Mouse (Mus musculus): ENCODE results near the gene Arhgef2.
"Not testable (repeated sequence)": the region's sequence is repeated elsewhere in the genome, so short reads cannot be mapped to it uniquely, and the experiment has no call there.

The Arhgef2 gene

GRCm38 (mm10) chr3:88591044-88591443 is 14.7 kb upstream of the Arhgef2 start:
- DNase-seq (ENCODE audit: low spot score in 2 of 2) = no peak

GRCm38 (mm10) chr3:88591950-88592731 is 13.6 kb upstream of the Arhgef2 start:
- DNase-seq (ENCODE audit: low spot score in 2 of 2) = peak in 1 of 2 experiments; percentile 40

GRCm38 (mm10) chr3:88592942-88593576 is 12.7 kb upstream of the Arhgef2 start:
- peak; percentile 11 to 25 for DNase-seq (ENCODE audit: low spot score in 2 of 2)

- DNase-seq (ENCODE audit: low spot score in 2 of 2) = no peak
These were observed 11.7 kb upstream of the Arhgef2 start for GRCm38 (mm10) chr3:88593893-88594580.

- DNase-seq (ENCODE audit: low spot score in 2 of 2) = not testable (repeated sequence)
These were observed 9.2 kb upstream of the Arhgef2 start for GRCm38 (mm10) chr3:88596547-88596946.

- DNase-seq (ENCODE audit: low spot score in 2 of 2) = no peak
These were observed 3.3 kb upstream of the Arhgef2 start for GRCm38 (mm10) chr3:88602466-88602865.

GRCm38 (mm10) chr3:88603714-88604161 is 2.0 kb upstream of the Arhgef2 start:
- peak; percentile 48 to 68 for DNase-seq (ENCODE audit: low spot score in 2 of 2)

GRCm38 (mm10) chr3:88604863-88605262 is 903 bp upstream of the Arhgef2 start:
- DNase-seq (ENCODE audit: low spot score in 2 of 2) = no peak

GRCm38 (mm10) chr3:88607065-88607757 is 1.4 kb downstream of the Arhgef2 start:
- peak; percentile 77 to 86 for DNase-seq (ENCODE audit: low spot score in 2 of 2)

- no peak for DNase-seq (ENCODE audit: low spot score in 2 of 2)
These were observed 2.0 kb downstream of the Arhgef2 start for GRCm38 (mm10) chr3:88607758-88608138.

GRCm38 (mm10) chr3:88609066-88609465 is 3.3 kb downstream of the Arhgef2 start:
- DNase-seq (ENCODE audit: low spot score in 2 of 2) = no peak

- no peak for DNase-seq (ENCODE audit: low spot score in 2 of 2)
These were observed 8.7 kb downstream of the Arhgef2 start for GRCm38 (mm10) chr3:88614418-88614817.

GRCm38 (mm10) chr3:88615117-88615516 is 9.4 kb downstream of the Arhgef2 start:
- DNase-seq (ENCODE audit: low spot score in 2 of 2) = no peak

GRCm38 (mm10) chr3:88615902-88616391 is 10.2 kb downstream of the Arhgef2 start:
- no peak for DNase-seq (ENCODE audit: low spot score in 2 of 2)

- no peak for DNase-seq (ENCODE audit: low spot score in 2 of 2)
These were observed 11.3 kb downstream of the Arhgef2 start for GRCm38 (mm10) chr3:88616951-88617500.

- no peak for DNase-seq (ENCODE audit: low spot score in 2 of 2)
These were observed 12.5 kb downstream of the Arhgef2 start for GRCm38 (mm10) chr3:88618074-88618871.

GRCm38 (mm10) chr3:88619113-88620097 is 13.6 kb downstream of the Arhgef2 start:
- no peak for DNase-seq (ENCODE audit: low spot score in 2 of 2)

- DNase-seq (ENCODE audit: low spot score in 2 of 2) = no peak
These were observed 14.6 kb downstream of the Arhgef2 start for GRCm38 (mm10) chr3:88620146-88620991.

All from spleen, postnatal 14 days (tissue).